Mouse (Mus musculus): ENCODE measurements around the gene G430095P16Rik.

The G430095P16Rik gene

GRCm38 (mm10) chr8:84722850-84723570 lies at the start of gene G430095P16Rik:
Gene G430095P16Rik (plus strand): TSS chr8:84723007.
- in situ Hi-C loops (cut with MboI, MseI): no loop called here

- in situ Hi-C loops (cut with MboI, MseI): no loop called here
These were observed 45.5 kb upstream of the G430095P16Rik start for GRCm38 (mm10) chr8:84677305-84677704.

- in situ Hi-C loops (cut with MboI, MseI): no loop called here
These were observed 41.3 kb upstream of the G430095P16Rik start for GRCm38 (mm10) chr8:84681476-84681875.

- in situ Hi-C loops (cut with MboI, MseI): no loop called here
These were observed 40.5 kb upstream of the G430095P16Rik start for GRCm38 (mm10) chr8:84682257-84682656.

- in situ Hi-C loops (cut with MboI, MseI): no loop called here
These were observed 38.3 kb upstream of the G430095P16Rik start for GRCm38 (mm10) chr8:84684537-84684936.

- in situ Hi-C loops (cut with MboI, MseI): no loop called here
These were observed 36.4 kb upstream of the G430095P16Rik start, which contains the start of gene Trmt1 for GRCm38 (mm10) chr8:84686191-84687002. Gene Trmt1 (plus strand): TSS chr8:84686307.

- in situ Hi-C loops (cut with MboI, MseI): no loop called here
These were observed 35.7 kb upstream of the G430095P16Rik start for GRCm38 (mm10) chr8:84687003-84687704.

- in situ Hi-C loops (cut with MboI, MseI): no loop called here
These were observed 35.1 kb upstream of the G430095P16Rik start, which contains the start of gene Nacc1 for GRCm38 (mm10) chr8:84687705-84688100. Gene Nacc1 (minus strand): TSS chr8:84687862.

GRCm38 (mm10) chr8:84689091-84689915 lies 33.5 kb upstream of the G430095P16Rik start:
- in situ Hi-C loops (cut with MboI, MseI): no loop called here

- in situ Hi-C loops (cut with MboI, MseI): no loop called here
These were observed 29.5 kb upstream of the G430095P16Rik start for GRCm38 (mm10) chr8:84693332-84693731.

GRCm38 (mm10) chr8:84695140-84695539 lies 27.7 kb upstream of the G430095P16Rik start:
- in situ Hi-C loops (cut with MboI, MseI): no loop called here

- in situ Hi-C loops (cut with MboI, MseI): no loop called here
These were observed 25.4 kb upstream of the G430095P16Rik start for GRCm38 (mm10) chr8:84697166-84698130.

- in situ Hi-C loops (cut with MboI, MseI): no loop called here
These were observed 24.5 kb upstream of the G430095P16Rik start for GRCm38 (mm10) chr8:84698288-84698687.

GRCm38 (mm10) chr8:84698929-84699401 lies 23.8 kb upstream of the G430095P16Rik start:
- in situ Hi-C loops (cut with MboI, MseI): no loop called here

- in situ Hi-C loops (cut with MboI, MseI): no loop called here
These were observed 22.9 kb upstream of the G430095P16Rik start for GRCm38 (mm10) chr8:84699861-84700322.

GRCm38 (mm10) chr8:84700526-84700925 lies 22.3 kb upstream of the G430095P16Rik start:
- in situ Hi-C loops (cut with MboI, MseI): no loop called here

- in situ Hi-C loops (cut with MboI, MseI): no loop called here
These were observed 21.6 kb upstream of the G430095P16Rik start, which contains the start of gene Lyl1 for GRCm38 (mm10) chr8:84700941-84701911. Gene Lyl1 (plus strand): TSS chr8:84701457.

- in situ Hi-C loops (cut with MboI, MseI): no loop called here
These were observed 20.2 kb upstream of the G430095P16Rik start for GRCm38 (mm10) chr8:84702561-84702960.
